15 mouse cellular contexts compared by ENCODE assay signal in genomic region chr16:10881231-10881962, GRCm38 (mm10). TPM values are rescaled to one million over a fixed set of nuclear protein-coding genes. Genes with fewer than 3 reads are reported as not detected.
DNase-seq lines count a peak whose midpoint lies in the region; ATAC-seq and TF ChIP-seq lines count a peak whose summit lies in the region.
"Had no signal": no experiment of that assay in that cellular context is flagged by ENCODE, and none has a peak within 500 bp of the region (broad histone marks: within the 10 kb centered on the region; RNA-seq: fewer than 3 reads in every experiment).

No protein-coding gene starts in this region.

- TF ChIP-seq CTCF in intestine, postnatal 0 days (IDR thresholded peaks at IDR 0.05; ENCODE audit: low read depth) = no peak
- no peak for TF ChIP-seq CTCF in stomach, postnatal 0 days (IDR thresholded peaks at IDR 0.05; ENCODE audit: low read depth)

- 49% methylated on average over 4 of the region's 4 CpGs for WGBS in intestine, embryonic 15.5 days
- WGBS in intestine, postnatal 0 days = 45% methylated on average over 4 of the region's 4 CpGs
- WGBS in stomach, embryonic 16.5 days = 46% methylated on average over 4 of the region's 4 CpGs
- 38% methylated on average over 4 of the region's 4 CpGs for WGBS in stomach, postnatal 0 days

- 0 out of 2 replicates have a peak, but pooled peaks have one; percentile 36 for ATAC-seq in intestine, embryonic 15.5 days
- ATAC-seq in intestine, postnatal 0 days = no peak
- ATAC-seq in stomach, embryonic 16.5 days (ENCODE audit: insufficient read depth, low FRiP score) = peak; percentile 39; the same call in 1 of the 2 replicates
- ATAC-seq in stomach, postnatal 0 days (ENCODE audit: low FRiP score, low TSS enrichment) = no peak

- H3K27ac ChIP-seq in intestine, embryonic 15.5 days = no peak overlapping the region
- no peak overlapping the region for H3K27ac ChIP-seq in intestine, postnatal 0 days (ENCODE audit: low read depth, low read length)
- no peak overlapping the region for H3K27ac ChIP-seq in stomach, embryonic 16.5 days (ENCODE audit: low read length)
- H3K27ac ChIP-seq in stomach, postnatal 0 days (replicated peaks) = no peak overlapping the region
- H3K27ac ChIP-seq: heart, embryonic 15.5 days; liver, embryonic 14.5 days; macrophage; stomach, embryonic 15.5 days had no signal

- H3K9ac ChIP-seq in intestine, embryonic 15.5 days = no peak overlapping the region
- H3K9ac ChIP-seq in intestine, postnatal 0 days (ENCODE audit: low read depth, low read length) = no peak overlapping the region
- no peak overlapping the region for H3K9ac ChIP-seq in stomach, embryonic 16.5 days (ENCODE audit: low read length)
- H3K9ac ChIP-seq in stomach, postnatal 0 days (ENCODE audit: low read length) = no peak overlapping the region
- H3K9ac ChIP-seq: heart, embryonic 15.5 days; liver, embryonic 14.5 days; stomach, embryonic 15.5 days had no signal

- no peaks in the 10 kb centered on the region for H3K9me3 ChIP-seq in intestine, embryonic 15.5 days
- no peaks in the 10 kb centered on the region for H3K9me3 ChIP-seq in intestine, postnatal 0 days (ENCODE audit: control insufficient read depth)
- H3K9me3 ChIP-seq in stomach, embryonic 16.5 days (replicated peaks; ENCODE audit: control insufficient read depth, low read length) = no peaks in the 10 kb centered on the region
- H3K9me3 ChIP-seq in stomach, postnatal 0 days (ENCODE audit: control insufficient read depth, low read length) = no peaks in the 10 kb centered on the region
- H3K9me3 ChIP-seq: heart, embryonic 15.5 days; stomach, embryonic 15.5 days had no signal

- TF ChIP-seq EP300 in stomach, postnatal 0 days (optimal IDR thresholded peaks at IDR 0.05) = no peak

- no peaks in the 10 kb centered on the region for H3K36me3 ChIP-seq in intestine, embryonic 15.5 days
- no peaks in the 10 kb centered on the region for H3K36me3 ChIP-seq in intestine, postnatal 0 days (ENCODE audit: control insufficient read depth, insufficient read depth)
- H3K36me3 ChIP-seq in stomach, embryonic 16.5 days (ENCODE audit: control insufficient read depth, insufficient read depth, low read length) = no peaks in the 10 kb centered on the region
- no peaks in the 10 kb centered on the region for H3K36me3 ChIP-seq in stomach, postnatal 0 days (ENCODE audit: control insufficient read depth, insufficient read depth, low read length)
- H3K36me3 ChIP-seq: heart, embryonic 15.5 days; stomach, embryonic 15.5 days had no signal

- H3K27me3 ChIP-seq in intestine, embryonic 15.5 days (replicated peaks) = no peaks in the 10 kb centered on the region
- no peaks in the 10 kb centered on the region for H3K27me3 ChIP-seq in intestine, postnatal 0 days (replicated peaks; ENCODE audit: control insufficient read depth, insufficient read depth, low read length)
- H3K27me3 ChIP-seq in stomach, embryonic 16.5 days (ENCODE audit: control insufficient read depth, insufficient read depth, low read length) = no peaks in the 10 kb centered on the region
- no peaks in the 10 kb centered on the region for H3K27me3 ChIP-seq in stomach, postnatal 0 days (ENCODE audit: control insufficient read depth, insufficient read depth, low read length)
- H3K27me3 ChIP-seq: heart, embryonic 15.5 days; stomach, embryonic 15.5 days had no signal

- no peaks in the 10 kb centered on the region; the same call in 1 of the 2 replicates for H3K4me1 ChIP-seq in intestine, embryonic 15.5 days (replicated peaks)
- no peaks in the 10 kb centered on the region for H3K4me1 ChIP-seq in intestine, postnatal 0 days (replicated peaks; ENCODE audit: control insufficient read depth, insufficient read depth, low read length)
- H3K4me1 ChIP-seq in stomach, embryonic 16.5 days (ENCODE audit: control insufficient read depth, insufficient read depth, low read length) = no peaks in the 10 kb centered on the region
- no peaks in the 10 kb centered on the region for H3K4me1 ChIP-seq in stomach, postnatal 0 days (replicated peaks; ENCODE audit: control insufficient read depth, insufficient read depth)
- H3K4me1 ChIP-seq: heart, embryonic 15.5 days had no signal

- H3K4me3 ChIP-seq in intestine, embryonic 15.5 days (replicated peaks) = no peak overlapping the region
- no peak overlapping the region for H3K4me3 ChIP-seq in intestine, postnatal 0 days (ENCODE audit: low read depth, low read length)
- H3K4me3 ChIP-seq in stomach, embryonic 16.5 days (replicated peaks; ENCODE audit: low read length) = no peak overlapping the region
- H3K4me3 ChIP-seq in stomach, postnatal 0 days (ENCODE audit: low read depth, low read length) = no peak overlapping the region
- H3K4me3 ChIP-seq: heart, embryonic 15.5 days; stomach, embryonic 15.5 days had no signal

- no peak overlapping the region for H3K4me2 ChIP-seq in intestine, embryonic 15.5 days (replicated peaks)
- H3K4me2 ChIP-seq in intestine, postnatal 0 days (replicated peaks; ENCODE audit: low read depth) = no peak overlapping the region
- H3K4me2 ChIP-seq in stomach, embryonic 16.5 days (ENCODE audit: low read depth, low read length) = no peak overlapping the region
- H3K4me2 ChIP-seq in stomach, postnatal 0 days (replicated peaks; ENCODE audit: low read depth) = no peak overlapping the region
- H3K4me2 ChIP-seq: heart, embryonic 15.5 days; stomach, embryonic 15.5 days had no signal

- DNase-seq in adrenal gland, postnatal 25 days = peak; percentile 36
- no peak for DNase-seq in adrenal gland, postnatal 4 days (ENCODE audit: low spot score in 2 of 2)
- DNase-seq in stomach, postnatal 0 days (ENCODE audit: low spot score) = no peak
- DNase-seq in kidney, adult 9 months = no peak
- no peak for DNase-seq in yolk sac, embryonic 10.5 days (ENCODE audit: low spot score)
- DNase-seq: cerebellum, adult 8-10 months; embryo, embryonic 11 days; kidney, postnatal 4 days had no signal

RNA-seq across cellular contexts. Expression of gene Rmi2, which starts 46.5 kb away (rescaled TPM):
- 1.7 and 2.1 TPM in 2 replicates for total RNA-seq in adrenal gland, postnatal 25 days (2021)
- total RNA-seq in adrenal gland, postnatal 4 days (2021) = 1 to 10 TPM; 2.1 to 3.4 TPM
- 2.8 and 4.1 TPM in 2 replicates for polyA plus RNA-seq in intestine, embryonic 15.5 days (2015; fragmentation: Nextera tagmentation; extraction: Ambion mirVana)
- 0.53 and 0.88 TPM in 2 replicates for polyA plus RNA-seq in intestine, postnatal 0 days (2015; fragmentation: Nextera tagmentation; extraction: Ambion mirVana)
- 2.2 and 2.4 TPM in 2 replicates for polyA plus RNA-seq in stomach, embryonic 16.5 days (2015; fragmentation: Nextera tagmentation; extraction: Ambion mirVana)
- polyA plus RNA-seq in stomach, postnatal 0 days (2015; fragmentation: Nextera tagmentation; extraction: Ambion mirVana) = 0.76 and 1.1 TPM in 2 replicates

Comparison
In these comparisons a context has a peak if more than half of its experiments do, and no peak if none do; other contexts are left out.
1. ATAC-seq: peak in intestine, embryonic 15.5 days (single experiment) and stomach, embryonic 16.5 days (single experiment); none in intestine, postnatal 0 days (single experiment) and stomach, postnatal 0 days (single experiment).